Mouse (Mus musculus) layer of hippocampus, postnatal 36 days (tissue): Measurements from ENCODE around the gene Rnf38. TPM values are rescaled to one million over a fixed set of nuclear protein-coding genes. Genes with fewer than 3 reads are reported as not detected.

Source experiments
- DNase-seq, 2 experiments: peaks; one replicate each; pipeline ENCODE4 v3.0.0; 2022
- total RNA-seq, 2 experiments: library from RNA; stranded (reverse); gene quantifications; 2 replicates each; pipeline ENCODE4 v1.2.3; 2021

Rnf38 gene
- total RNA-seq, 2 experiments from 2014 or later, result 50.2 to 52.8 TPM

GRCm38 (mm10) chr4:44223444-44223843, 10.1 kb downstream of the Rnf38 start:
- no peak for DNase-seq

GRCm38 (mm10) chr4:44216797-44217442, 16.7 kb downstream of the Rnf38 start:
- DNase-seq, result no peak

- no peak for DNase-seq
These were observed 33.6 kb downstream of the Rnf38 start for GRCm38 (mm10) chr4:44199968-44200367.

GRCm38 (mm10) chr4:44187431-44187830, 46.2 kb downstream of the Rnf38 start:
- DNase-seq, result no peak

GRCm38 (mm10) chr4:44183862-44184261, 49.7 kb downstream of the Rnf38 start:
- no peak for DNase-seq

- peak in 1 of 2 experiments; percentile 13 for DNase-seq
These were observed 53.8 kb downstream of the Rnf38 start for GRCm38 (mm10) chr4:44179748-44180147.

- DNase-seq, result peak in 1 of 2 experiments; percentile 30
These were observed 60.4 kb downstream of the Rnf38 start for GRCm38 (mm10) chr4:44173177-44173576.

GRCm38 (mm10) chr4:44172676-44173075, 60.9 kb downstream of the Rnf38 start:
- DNase-seq, result no peak

- no peak for DNase-seq
These were observed 63.7 kb downstream of the Rnf38 start for GRCm38 (mm10) chr4:44169884-44170283.

- no peak for DNase-seq
These were observed 64.8 kb downstream of the Rnf38 start for GRCm38 (mm10) chr4:44168816-44169215.

- peak; percentile 90 to 92 for DNase-seq
These were observed 65.3 kb downstream of the Rnf38 start for GRCm38 (mm10) chr4:44168231-44168647.

GRCm38 (mm10) chr4:44167397-44168121, 66.0 kb downstream of the Rnf38 start:
- DNase-seq, result peak; percentile 73 to 78

- no peak for DNase-seq
These were observed 66.7 kb downstream of the Rnf38 start for GRCm38 (mm10) chr4:44166702-44167396.

- no peak for DNase-seq
These were observed 69.0 kb downstream of the Rnf38 start for GRCm38 (mm10) chr4:44164621-44165020.

- no peak for DNase-seq
These were observed 70.6 kb downstream of the Rnf38 start for GRCm38 (mm10) chr4:44163034-44163433.

- no peak for DNase-seq
These were observed 72.4 kb downstream of the Rnf38 start for GRCm38 (mm10) chr4:44160990-44161689.

GRCm38 (mm10) chr4:44159839-44160238, 73.8 kb downstream of the Rnf38 start:
- DNase-seq, result no peak

- DNase-seq, result no peak
These were observed 77.1 kb downstream of the Rnf38 start for GRCm38 (mm10) chr4:44156481-44156880.

- no peak for DNase-seq
These were observed 78.7 kb downstream of the Rnf38 start for GRCm38 (mm10) chr4:44154884-44155283.

GRCm38 (mm10) chr4:44152904-44153303, 80.7 kb downstream of the Rnf38 start:
- DNase-seq, result no peak

GRCm38 (mm10) chr4:44126805-44127204, 106.8 kb downstream of the Rnf38 start:
- DNase-seq, result no peak

- DNase-seq, result no peak
These were observed 114.0 kb downstream of the Rnf38 start for GRCm38 (mm10) chr4:44119410-44120201.
